Mouse (Mus musculus) limb, embryonic 11.5 days (tissue): ENCODE results near the gene Uqcc2. TPM values are rescaled to one million over a fixed set of nuclear protein-coding genes. Genes with fewer than 3 reads are reported as not detected.

ENCODE experiments used
- ATAC-seq: fragments of 200-750 bp; cut with Nextera tagmentation; 2 replicates; pipeline ENCODE4 v1.8.0; 2017; ENCODE audit warnings: low read depth; ENCODE audit not compliant: insufficient number of reproducible peaks, low FRiP score, low TSS enrichment
- DNase-seq: peaks from one replicate; pipeline ENCODE4 v3.0.0-alpha.2; 2015; ENCODE audit warnings: low spot score
- H3K27ac ChIP-seq: fragments of 300-500 bp; sonication (generic); replicated peaks from 2 replicates; pipeline ENCODE4 v1.5.1; 2014; ENCODE audit warnings: low read depth, mild to moderate bottlenecking, low read length
- H3K27me3 ChIP-seq: fragments of 300-500 bp; sonication (generic); 2 replicates; pipeline ENCODE4 v1.6.1; 2014; ENCODE audit warnings: mild to moderate bottlenecking, low read length, mixed read lengths; ENCODE audit not compliant: control insufficient read depth, insufficient read depth
- H3K36me3 ChIP-seq: fragments of 300-500 bp; sonication (generic); 2 replicates; pipeline ENCODE4 v1.6.1; 2014; ENCODE audit warnings: mild to moderate bottlenecking, low read length, moderate library complexity, mixed read lengths; ENCODE audit not compliant: control insufficient read depth, insufficient read depth
- H3K4me1 ChIP-seq: fragments of 300-500 bp; sonication (generic); 2 replicates; pipeline ENCODE4 v1.6.1; 2014; ENCODE audit warnings: low read length, mixed read lengths; ENCODE audit not compliant: control insufficient read depth, insufficient read depth
- H3K4me2 ChIP-seq: fragments of 300-500 bp; sonication (generic); 2 replicates; pipeline ENCODE4 v1.6.1; 2014; ENCODE audit warnings: low read depth, mild to moderate bottlenecking, moderate library complexity; ENCODE audit not compliant: severe bottlenecking
- H3K4me3 ChIP-seq: fragments of 300-500 bp; sonication (generic); 2 replicates; pipeline ENCODE4 v1.5.1; 2014; ENCODE audit warnings: low read depth, low read length
- H3K9ac ChIP-seq: fragments of 300-500 bp; sonication (generic); 2 replicates; pipeline ENCODE4 v1.6.1; 2014; ENCODE audit warnings: mild to moderate bottlenecking, low read length
- H3K9me3 ChIP-seq: fragments of 300-500 bp; sonication (generic); 2 replicates; pipeline ENCODE4 v1.6.1; 2016; ENCODE audit warnings: low read length; ENCODE audit not compliant: control insufficient read depth
- WGBS: fragments of 180-500 bp; shearing (Covaris S2); extraction: QIAGEN DNeasy Blood & Tissue Kit; methylation state at CpG from one replicate; pipeline ENCODE4 v1.1.7; 2014; 5-methylcytosine and 5-hydroxymethylcytosine counted together
- microRNA-seq: library from miRNA; unstranded; fragments of <30 nt; microRNA quantifications from one replicate; pipeline ENCODE4, GENCODE M21; 2016
- polyA plus RNA-seq: library from polyadenylated mRNA; unstranded; fragments of >200 nt; fragmentation: Nextera tagmentation; extraction: Ambion mirVana; gene quantifications from 2 replicates; pipeline ENCODE4 v1.2.1, GENCODE M21; 2014

Gene Uqcc2
- polyA plus RNA-seq, 1 experiment from 2014 or later, result 383 TPM

DNA sequence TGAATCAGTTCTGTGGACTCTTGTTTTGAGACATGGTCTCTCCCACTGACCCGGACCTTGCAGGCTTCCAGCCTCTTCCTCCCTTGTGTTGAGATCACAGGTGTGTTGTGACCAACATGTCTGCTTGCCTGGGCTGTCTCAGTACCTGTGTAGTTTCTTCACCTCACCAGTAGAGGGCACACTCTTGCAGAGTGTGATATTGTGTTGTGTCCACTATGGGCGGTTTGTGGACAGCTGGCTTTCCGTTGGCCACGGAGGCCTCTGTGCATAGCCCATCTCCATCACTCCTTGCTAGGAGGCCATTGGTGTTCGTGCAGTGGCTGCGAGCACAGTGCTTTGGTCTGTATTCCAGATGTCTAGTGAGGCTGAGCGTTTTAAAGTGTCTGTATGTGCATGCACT, 56.6 kb downstream of the Uqcc2 start:
- DNase-seq (no peak), ATAC-seq (no peak)
- H3K27ac ChIP-seq, result no peak overlapping the region
- H3K36me3 ChIP-seq, result no peaks in the 10 kb centered on the region
- no peaks in the 10 kb centered on the region for H3K4me1 ChIP-seq
- H3K4me2 ChIP-seq, result no peak overlapping the region
- no peaks in the 10 kb centered on the region for H3K9me3 ChIP-seq
- H3K9ac ChIP-seq, result no peak overlapping the region
- WGBS, result 95% methylated on average over 7 of the region's 7 CpGs
- H3K27me3 ChIP-seq, result no peaks in the 10 kb centered on the region
- H3K4me3 ChIP-seq, result no peak overlapping the region

GRCm38 (mm10) chr17:27074849-27075745, 58.6 kb downstream of the Uqcc2 start:
- no peaks in the 10 kb centered on the region for H3K4me1 ChIP-seq
- no peak overlapping the region for H3K4me3 ChIP-seq
- WGBS, result 77% methylated on average over 17 of the region's 17 CpGs
- no peaks in the 10 kb centered on the region for H3K36me3 ChIP-seq
- H3K27ac ChIP-seq, result no peak overlapping the region
- no peak overlapping the region for H3K9ac ChIP-seq
- no peak overlapping the region for H3K4me2 ChIP-seq
- no peak for ATAC-seq
- no peaks in the 10 kb centered on the region for H3K27me3 ChIP-seq
- no peak for DNase-seq
- no peaks in the 10 kb centered on the region for H3K9me3 ChIP-seq

- no peaks in the 10 kb centered on the region for H3K27me3 ChIP-seq
- no peaks in the 10 kb centered on the region for H3K4me1 ChIP-seq
- H3K9me3 ChIP-seq, result no peaks in the 10 kb centered on the region
- no peak overlapping the region for H3K27ac ChIP-seq
- DNase-seq (no peak), ATAC-seq (no peak)
- H3K4me2 ChIP-seq, result no peak overlapping the region
- WGBS, result 81% methylated on average over 6 of the region's 6 CpGs
- H3K36me3 ChIP-seq, result no peaks in the 10 kb centered on the region
- no peak overlapping the region for H3K9ac ChIP-seq
- no peak overlapping the region for H3K4me3 ChIP-seq
Observed at GRCm38 (mm10) chr17:27074236-27074635, 59.5 kb downstream of the Uqcc2 start.

GRCm38 (mm10) chr17:27073778-27074177, 59.9 kb downstream of the Uqcc2 start:
- Histone ChIP-seq H3K4me1 (no peaks in the 10 kb centered on the region), H3K9me3 (no peaks in the 10 kb centered on the region), H3K4me2 (no peak overlapping the region), H3K9ac (no peak overlapping the region), H3K4me3 (no peak overlapping the region), H3K27ac (no peak overlapping the region), H3K27me3 (no peaks in the 10 kb centered on the region), H3K36me3 (no peaks in the 10 kb centered on the region)
- DNase-seq (no peak), ATAC-seq (no peak)
- WGBS, result 75% methylated on average over 9 of the region's 9 CpGs

- Histone ChIP-seq H3K9me3 (no peaks in the 10 kb centered on the region), H3K9ac (no peak overlapping the region), H3K4me2 (no peak overlapping the region), H3K36me3 (no peaks in the 10 kb centered on the region), H3K4me3 (no peak overlapping the region), H3K4me1 (no peaks in the 10 kb centered on the region), H3K27ac (no peak overlapping the region), H3K27me3 (no peaks in the 10 kb centered on the region)
- ATAC-seq (no peak), DNase-seq (no peak)
- WGBS, result 84% methylated on average over 5 of the region's 5 CpGs
Observed at GRCm38 (mm10) chr17:27073126-27073525, 60.6 kb downstream of the Uqcc2 start.

Small RNAs within 50 kb of the gene (microRNA-seq; reads per million reads assigned to microRNA genes)
- not detected for gene Mir7677

Other genes starting within 250 kb of the Uqcc2 start
- 7.3 and 9.8 TPM in 2 replicates for gene Kifc5b, start 216.8 kb downstream of the Uqcc2 start, polyA plus RNA-seq
- gene Phf1, start 200.9 kb downstream of the Uqcc2 start, polyA plus RNA-seq, result 4.7 and 5.0 TPM in 2 replicates
- 164 and 170 TPM in 2 replicates for gene Cuta, start 194.3 kb downstream of the Uqcc2 start, polyA plus RNA-seq
- 3.1 and 3.5 TPM in 2 replicates for gene Syngap1, start 192.7 kb downstream of the Uqcc2 start, polyA plus RNA-seq
- gene Zbtb9, start 160.7 kb downstream of the Uqcc2 start, polyA plus RNA-seq, result 11.5 and 14.0 TPM in 2 replicates
- gene Bak1, start 104.9 kb downstream of the Uqcc2 start, polyA plus RNA-seq, result 10.9 and 15.6 TPM in 2 replicates
- 2.5 and 3.0 TPM in 2 replicates for gene Itpr3, start 76.6 kb downstream of the Uqcc2 start, polyA plus RNA-seq
- 0.13 and 0.20 TPM in 2 replicates for gene Ip6k3, start 33.9 kb upstream of the Uqcc2 start, polyA plus RNA-seq
- gene Lemd2, start 70.6 kb upstream of the Uqcc2 start, polyA plus RNA-seq, result 14.2 and 15.8 TPM in 2 replicates